Mouse (Mus musculus): Measurements from ENCODE around the gene Ccdc97. TPM values are rescaled to one million over a fixed set of nuclear protein-coding genes. Genes with fewer than 3 reads are reported as not detected.
A peak's percentile ranks its signal among the peaks of the same experiment; 100 is the strongest.

Gene Ccdc97
- polyA plus RNA-seq (2015; fragmentation: Nextera tagmentation; extraction: Ambion mirVana) = 23.1 and 23.4 TPM in 2 replicates

DNA sequence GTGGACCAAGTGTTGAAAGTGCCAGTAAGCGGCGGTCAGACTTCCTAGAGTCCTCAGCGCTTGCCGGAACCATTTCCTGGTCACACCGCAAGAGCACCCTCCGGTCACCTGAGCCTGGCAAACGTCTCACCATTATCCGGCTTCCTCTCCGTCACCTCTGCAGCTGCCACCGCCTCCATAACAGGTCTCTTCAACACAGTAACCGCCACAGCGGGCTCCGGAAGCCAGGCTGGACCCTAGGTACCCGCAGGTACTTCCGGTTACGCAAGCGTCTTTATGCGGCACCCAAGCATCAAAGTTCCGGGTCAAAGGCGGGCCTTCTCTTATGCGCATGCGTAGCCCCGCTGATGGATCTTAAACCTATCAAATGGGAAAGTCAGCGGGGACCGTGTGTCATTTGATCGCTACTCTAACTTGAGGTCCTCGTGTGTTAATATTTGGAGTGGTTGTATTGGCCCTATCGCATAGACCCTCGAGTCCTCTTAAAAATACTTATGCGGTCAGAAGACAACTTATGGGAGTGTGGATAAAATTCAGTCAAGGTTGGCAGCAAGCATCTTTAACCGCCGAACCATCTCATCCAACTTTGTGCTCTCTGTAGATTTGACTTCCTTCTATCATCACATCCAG is at the start of gene Ccdc97:
Ccdc97 (minus strand) TSS at position 301 of the 630 bp plus-strand sequence.
- Histone ChIP-seq H3K4me1 (peaks cover 22% of the 10 kb centered on the region), H3K36me3 (peaks cover 62% of the 10 kb centered on the region), H3K9ac (peak within 1 kb of the TSS; percentile 55), H3K27me3 (no peaks in the 10 kb centered on the region), H3K4me3 (peak within 1 kb of the TSS; percentile 79), H3K27ac (peak within 1 kb of the TSS; percentile 90), H3K4me2 (peak within 1 kb of the TSS; percentile 76), H3K9me3 (no peaks in the 10 kb centered on the region)
- WGBS = 4% methylated on average over 32 of the region's 32 CpGs
- peak; percentile 78 for ATAC-seq (ENCODE audit: insufficient number of reproducible peaks, low FRiP score, low TSS enrichment, low read depth)

DNA sequence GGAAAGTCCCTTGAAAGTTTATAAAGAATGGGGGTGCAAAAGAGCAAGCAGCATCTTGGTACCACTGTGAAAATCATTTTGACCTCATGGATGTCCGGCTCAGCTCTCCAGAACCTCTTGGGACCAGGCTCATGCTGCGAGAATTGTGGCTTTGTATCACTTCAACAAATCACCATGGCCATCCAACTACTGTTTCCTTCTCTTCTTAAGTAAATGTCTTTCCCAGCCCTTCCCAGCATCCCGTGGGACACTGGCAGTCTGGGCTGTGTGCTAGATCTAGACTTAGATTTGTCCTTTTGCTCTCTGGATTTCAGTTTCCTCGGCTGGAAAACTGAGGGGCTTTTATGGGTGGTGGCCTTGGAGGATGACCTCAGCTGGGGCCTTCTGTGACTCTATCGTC is 49.3 kb upstream of the Ccdc97 start:
- no peaks in the 10 kb centered on the region for H3K9me3 ChIP-seq
- ATAC-seq (ENCODE audit: insufficient number of reproducible peaks, low FRiP score, low TSS enrichment, low read depth) = no peak
- 88% methylated on average over 5 of the region's 5 CpGs for WGBS
- H3K27me3 ChIP-seq = no peaks in the 10 kb centered on the region
- no peak overlapping the region for H3K9ac ChIP-seq
- no peak overlapping the region for H3K27ac ChIP-seq
- H3K4me2 ChIP-seq = no peak overlapping the region
- H3K36me3 ChIP-seq = peaks cover 97% of the 10 kb centered on the region
- no peak overlapping the region for H3K4me3 ChIP-seq
- no peaks in the 10 kb centered on the region for H3K4me1 ChIP-seq

DNA sequence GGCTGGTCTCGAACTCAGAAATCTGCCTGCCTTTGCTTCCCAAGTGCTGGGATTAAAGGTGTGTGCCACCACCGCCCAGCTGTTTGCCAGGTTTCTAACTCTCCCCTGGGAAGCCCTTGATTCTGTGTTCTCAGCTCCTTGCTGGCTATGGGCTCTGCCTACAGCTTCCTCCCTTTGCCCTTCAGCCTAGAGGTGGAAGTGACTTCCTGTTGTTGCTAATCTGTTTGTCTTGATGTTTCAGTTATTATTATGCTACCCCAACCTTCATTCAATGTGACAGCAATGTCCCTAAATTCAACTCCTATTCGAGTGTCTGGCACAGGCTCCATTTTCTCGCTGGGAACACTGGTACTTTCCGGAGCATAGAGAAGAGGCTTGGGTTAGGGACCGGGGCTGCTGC is 47.2 kb upstream of the Ccdc97 start:
- no peak overlapping the region for H3K4me3 ChIP-seq
- no peak for ATAC-seq (ENCODE audit: insufficient number of reproducible peaks, low FRiP score, low TSS enrichment, low read depth)
- no peaks in the 10 kb centered on the region for H3K9me3 ChIP-seq
- no peaks in the 10 kb centered on the region for H3K27me3 ChIP-seq
- no peak overlapping the region for H3K9ac ChIP-seq
- H3K27ac ChIP-seq = no peak overlapping the region
- 85% methylated on average over 6 of the region's 6 CpGs for WGBS
- no peak overlapping the region for H3K4me2 ChIP-seq
- H3K4me1 ChIP-seq = no peaks in the 10 kb centered on the region
- H3K36me3 ChIP-seq = peaks cover 96% of the 10 kb centered on the region

DNA sequence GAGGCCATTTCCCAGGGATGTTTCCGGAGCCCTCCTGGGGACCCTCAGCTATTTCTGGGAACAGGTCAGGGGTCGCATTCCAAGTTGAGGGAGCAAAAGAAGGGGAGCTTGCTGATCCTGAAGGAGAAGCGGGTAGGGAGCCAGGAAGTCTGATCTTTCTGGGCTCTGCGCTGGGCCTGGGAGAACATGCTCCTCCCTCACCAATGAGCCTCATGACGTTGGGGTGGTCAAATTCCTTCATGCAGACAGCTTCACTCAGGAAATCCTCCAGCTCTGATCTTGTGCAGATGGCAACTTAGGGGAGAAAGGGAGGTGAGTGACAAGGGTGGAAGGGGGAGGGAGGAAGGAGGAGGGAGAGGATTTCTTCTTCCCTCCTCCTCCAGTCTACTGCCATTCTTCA is 45.3 kb upstream of the Ccdc97 start:
- Histone ChIP-seq H3K9me3 (no peaks in the 10 kb centered on the region), H3K4me3 (no peak overlapping the region), H3K27ac (no peak overlapping the region), H3K9ac (no peak overlapping the region), H3K4me1 (no peaks in the 10 kb centered on the region), H3K36me3 (peaks cover 97% of the 10 kb centered on the region), H3K4me2 (no peak overlapping the region), H3K27me3 (no peaks in the 10 kb centered on the region)
- 57% methylated on average over 5 of the region's 5 CpGs for WGBS
- ATAC-seq (ENCODE audit: insufficient number of reproducible peaks, low FRiP score, low TSS enrichment, low read depth) = no peak

DNA sequence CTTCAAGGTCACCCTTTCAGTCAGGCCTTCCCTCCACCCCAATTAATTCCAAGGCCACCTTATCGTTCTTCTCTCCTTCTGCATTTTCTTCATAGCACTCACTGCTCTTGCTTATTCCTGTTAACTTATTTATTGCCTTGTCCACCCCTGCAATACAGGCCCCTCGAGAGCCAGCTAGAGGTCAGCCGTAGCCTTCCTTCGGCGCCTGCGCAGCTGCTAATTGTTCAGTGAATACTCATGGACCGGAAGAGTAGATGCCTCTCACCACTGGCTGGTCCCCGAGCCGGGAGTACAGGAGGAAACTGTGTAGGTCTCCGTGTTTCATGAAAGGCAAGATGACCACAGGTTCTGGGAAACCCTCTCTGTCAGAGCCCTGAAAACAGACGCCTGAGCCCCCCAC is 44.8 kb upstream of the Ccdc97 start:
- Histone ChIP-seq H3K9me3 (no peaks in the 10 kb centered on the region), H3K4me3 (no peak overlapping the region), H3K9ac (no peak overlapping the region), H3K4me1 (no peaks in the 10 kb centered on the region), H3K36me3 (peaks cover 97% of the 10 kb centered on the region), H3K4me2 (no peak overlapping the region), H3K27ac (no peak overlapping the region), H3K27me3 (no peaks in the 10 kb centered on the region)
- WGBS = 60% methylated on average over 11 of the region's 11 CpGs
- ATAC-seq (ENCODE audit: insufficient number of reproducible peaks, low FRiP score, low TSS enrichment, low read depth) = no peak

DNA sequence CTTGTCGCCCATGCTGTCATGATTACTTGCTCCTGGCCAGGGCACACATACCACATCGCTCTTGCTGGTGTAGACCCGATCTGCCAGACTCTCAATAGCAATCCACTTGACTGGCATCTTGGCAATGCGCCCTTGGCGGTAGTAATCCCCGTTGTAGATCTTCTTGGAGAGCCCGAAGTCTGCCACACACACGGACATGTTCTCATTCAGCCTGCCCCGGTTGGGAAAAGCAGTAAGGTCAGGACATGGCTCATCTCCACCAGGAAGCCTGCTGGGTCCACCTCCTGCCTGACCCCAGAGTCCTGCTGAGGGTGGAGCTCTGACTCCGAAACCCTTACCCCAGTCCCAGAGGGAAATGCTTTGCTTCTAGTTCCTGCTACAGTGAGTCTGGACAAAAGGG is 42.5 kb upstream of the Ccdc97 start:
- no peak for ATAC-seq (ENCODE audit: insufficient number of reproducible peaks, low FRiP score, low TSS enrichment, low read depth)
- Histone ChIP-seq H3K4me3 (no peak overlapping the region), H3K4me2 (no peak overlapping the region), H3K36me3 (peaks cover 85% of the 10 kb centered on the region), H3K27ac (no peak overlapping the region), H3K4me1 (no peaks in the 10 kb centered on the region), H3K9me3 (no peaks in the 10 kb centered on the region), H3K27me3 (no peaks in the 10 kb centered on the region), H3K9ac (no peak overlapping the region)
- 85% methylated on average over 10 of the region's 10 CpGs for WGBS

DNA sequence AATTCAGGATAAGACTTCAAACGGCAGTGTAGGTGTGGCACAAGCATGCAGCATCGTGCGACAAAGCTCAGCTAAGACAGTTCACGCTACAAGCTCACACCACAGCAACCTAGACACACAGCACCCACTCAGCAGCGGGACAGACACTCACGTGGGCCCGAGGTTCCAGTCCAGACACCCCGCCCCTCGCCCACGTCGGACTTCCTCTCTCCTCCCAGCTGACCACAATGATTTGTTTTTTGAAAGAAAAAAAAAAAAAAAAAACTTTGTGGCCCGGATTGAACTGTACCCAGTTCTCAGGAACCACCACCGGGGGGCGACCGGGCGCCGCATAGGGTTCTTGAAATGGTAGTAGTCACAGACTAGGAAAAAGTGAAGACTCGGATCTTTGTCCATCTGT is 37.1 kb upstream of the Ccdc97 start:
- Histone ChIP-seq H3K4me1 (peaks cover 16% of the 10 kb centered on the region), H3K9me3 (no peaks in the 10 kb centered on the region), H3K4me2 (peak overlapping the region; percentile 83), H3K9ac (peak overlapping the region; percentile 33), H3K4me3 (peak overlapping the region; percentile 91), H3K27ac (peak overlapping the region; percentile 99), H3K36me3 (peaks cover 45% of the 10 kb centered on the region), H3K27me3 (no peaks in the 10 kb centered on the region)
- WGBS = under 1% methylated on average over 18 of the region's 18 CpGs
- peak; percentile 31 for ATAC-seq (ENCODE audit: insufficient number of reproducible peaks, low FRiP score, low TSS enrichment, low read depth)

DNA sequence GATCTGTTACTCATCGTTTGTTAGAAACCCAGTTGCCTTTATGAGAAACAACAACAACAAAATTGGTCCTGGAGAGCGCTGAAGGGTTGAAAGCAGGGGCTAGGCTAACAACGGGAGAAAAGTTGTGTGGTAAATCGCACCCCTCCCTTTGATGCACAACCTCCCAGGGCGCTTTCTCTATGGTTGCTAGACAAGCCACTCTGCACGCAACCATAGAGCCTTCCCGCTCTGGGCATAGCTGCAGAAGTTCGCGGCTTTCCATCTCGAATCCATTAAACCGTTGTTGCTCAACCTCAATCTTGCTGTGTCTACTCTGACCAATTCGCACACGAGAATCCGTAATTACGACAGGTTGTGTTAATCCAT is 36.6 kb upstream of the Ccdc97 start:
- Histone ChIP-seq H3K4me1 (peaks cover 16% of the 10 kb centered on the region), H3K4me3 (peak overlapping the region; percentile 91), H3K36me3 (peaks cover 45% of the 10 kb centered on the region), H3K4me2 (peak overlapping the region; percentile 83), H3K27ac (peak overlapping the region; percentile 99), H3K9ac (peak overlapping the region; percentile 33), H3K9me3 (no peaks in the 10 kb centered on the region), H3K27me3 (no peaks in the 10 kb centered on the region)
- ATAC-seq (ENCODE audit: insufficient number of reproducible peaks, low FRiP score, low TSS enrichment, low read depth) = peak; percentile 32; the same call in 1 of the 2 replicates
- WGBS = under 1% methylated on average over 15 of the region's 15 CpGs

DNA sequence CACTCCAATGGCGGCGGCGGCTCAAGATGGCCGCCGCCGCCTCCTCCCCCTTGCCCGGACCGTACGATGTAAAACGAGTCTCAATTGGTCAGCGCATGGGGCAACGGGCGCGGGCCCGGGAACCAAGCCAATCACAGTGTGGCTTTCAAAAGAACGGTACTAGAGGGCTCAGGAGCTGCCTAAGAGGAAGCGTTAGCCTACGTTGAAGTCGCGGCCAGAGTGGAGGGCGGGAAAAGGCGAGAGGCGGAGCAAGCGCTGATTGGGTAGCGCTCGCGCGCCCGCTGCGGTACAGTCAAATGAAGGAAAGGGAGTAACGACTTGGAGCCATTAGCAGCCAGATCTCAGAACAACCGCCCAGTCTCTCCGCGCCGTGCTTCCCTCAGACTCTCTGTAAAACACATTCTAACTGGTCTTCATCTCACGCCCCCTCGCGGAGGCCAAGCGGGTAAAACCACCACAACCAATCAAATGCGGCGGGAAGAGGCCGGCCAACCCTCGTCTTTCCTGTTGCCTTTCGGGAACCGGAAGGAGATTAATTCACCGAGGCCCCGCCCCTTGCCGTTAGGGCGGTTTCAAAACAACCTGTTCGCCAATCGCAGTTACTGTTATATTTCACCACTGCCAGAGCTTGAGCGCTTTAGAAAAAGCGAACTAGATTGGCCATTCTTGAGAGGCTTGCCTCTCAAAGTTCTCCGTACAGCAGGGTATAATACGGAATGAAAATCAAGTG is 36.0 kb upstream of the Ccdc97 start, which contains the start of gene Hnrnpul1:
Hnrnpul1 (minus strand) TSS at position 20 of the 730 bp plus-strand sequence.
- under 1% methylated on average over 54 of the region's 55 CpGs for WGBS
- Histone ChIP-seq H3K9me3 (no peaks in the 10 kb centered on the region), H3K36me3 (peaks cover 44% of the 10 kb centered on the region), H3K9ac (peak within 1 kb of the TSS; percentile 98), H3K4me1 (peaks cover 16% of the 10 kb centered on the region), H3K4me3 (peak within 1 kb of the TSS; percentile 91), H3K27me3 (no peaks in the 10 kb centered on the region), H3K4me2 (peak within 1 kb of the TSS; percentile 83), H3K27ac (peak within 1 kb of the TSS; percentile 99)
- peak; percentile 94 for ATAC-seq (ENCODE audit: insufficient number of reproducible peaks, low FRiP score, low TSS enrichment, low read depth)

DNA sequence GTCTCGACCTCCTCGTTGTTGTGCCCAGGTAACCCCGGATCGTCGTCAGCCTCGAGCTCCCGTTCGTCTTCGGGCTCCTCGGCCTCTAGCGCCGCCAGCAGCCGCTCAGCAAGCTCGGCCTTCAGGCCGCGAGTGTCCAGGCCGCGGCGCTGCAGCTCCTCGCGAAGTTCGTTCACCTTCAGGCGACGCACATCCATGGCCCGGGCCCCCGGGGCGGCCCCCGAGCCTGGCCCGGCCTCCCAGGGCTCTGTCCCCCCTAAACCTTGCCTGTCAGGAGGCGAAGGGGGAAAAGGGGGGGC is 35.5 kb upstream of the Ccdc97 start:
- Histone ChIP-seq H3K4me2 (peak overlapping the region; percentile 83), H3K4me3 (peak overlapping the region; percentile 91), H3K27me3 (no peaks in the 10 kb centered on the region), H3K4me1 (peaks cover 16% of the 10 kb centered on the region), H3K9ac (peak overlapping the region; percentile 98), H3K9me3 (no peaks in the 10 kb centered on the region), H3K27ac (peak overlapping the region; percentile 99), H3K36me3 (peaks cover 44% of the 10 kb centered on the region)
- 0% methylated on average over 30 of the region's 30 CpGs for WGBS
- ATAC-seq (ENCODE audit: insufficient number of reproducible peaks, low FRiP score, low TSS enrichment, low read depth) = no peak

DNA sequence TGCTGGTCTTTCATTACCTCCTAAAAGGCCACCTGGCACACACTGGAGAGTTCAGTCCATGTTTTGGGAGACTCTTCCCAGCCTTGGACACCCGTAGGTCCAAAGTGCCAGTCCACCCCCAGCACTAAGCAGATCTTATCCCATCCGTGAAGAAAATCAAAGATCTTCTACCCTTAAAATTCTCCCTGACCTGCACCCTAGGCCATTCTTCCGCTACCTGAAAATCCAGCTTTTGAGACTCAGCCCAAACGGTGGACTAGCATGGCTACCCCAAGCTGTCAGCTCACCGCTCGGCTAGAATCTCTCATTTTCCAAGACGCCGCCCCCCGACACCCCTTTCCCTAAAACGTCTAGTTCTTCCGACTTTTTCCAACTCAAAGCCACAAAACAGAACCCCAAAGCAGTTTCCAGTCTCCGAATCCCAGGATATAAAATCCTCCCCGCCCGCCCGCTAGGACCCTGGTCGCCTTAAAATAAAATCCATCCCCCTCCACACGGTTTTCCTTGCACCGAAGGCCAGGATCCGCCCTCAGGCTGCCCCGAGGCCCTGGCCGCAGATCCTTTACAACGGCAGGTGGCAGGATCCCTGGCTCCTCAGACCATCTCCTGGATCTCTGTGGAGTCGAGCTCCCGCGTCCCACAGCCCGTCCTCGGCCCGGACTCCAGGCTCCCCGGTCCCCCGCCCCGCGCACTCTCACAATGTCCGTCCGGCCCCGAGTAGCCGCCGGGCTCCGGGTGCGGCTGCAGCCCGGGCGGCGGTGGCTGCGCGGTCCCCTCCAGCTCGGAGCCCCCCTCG is 35.0 kb upstream of the Ccdc97 start:
- Histone ChIP-seq H3K27ac (peak overlapping the region; percentile 99), H3K36me3 (peaks cover 44% of the 10 kb centered on the region), H3K4me1 (peaks cover 16% of the 10 kb centered on the region), H3K9me3 (no peaks in the 10 kb centered on the region), H3K4me3 (peak overlapping the region; percentile 91), H3K27me3 (no peaks in the 10 kb centered on the region), H3K9ac (peak overlapping the region; percentile 98), H3K4me2 (peak overlapping the region; percentile 83)
- ATAC-seq (ENCODE audit: insufficient number of reproducible peaks, low FRiP score, low TSS enrichment, low read depth) = no peak
- under 1% methylated on average over 45 of the region's 46 CpGs for WGBS

DNA sequence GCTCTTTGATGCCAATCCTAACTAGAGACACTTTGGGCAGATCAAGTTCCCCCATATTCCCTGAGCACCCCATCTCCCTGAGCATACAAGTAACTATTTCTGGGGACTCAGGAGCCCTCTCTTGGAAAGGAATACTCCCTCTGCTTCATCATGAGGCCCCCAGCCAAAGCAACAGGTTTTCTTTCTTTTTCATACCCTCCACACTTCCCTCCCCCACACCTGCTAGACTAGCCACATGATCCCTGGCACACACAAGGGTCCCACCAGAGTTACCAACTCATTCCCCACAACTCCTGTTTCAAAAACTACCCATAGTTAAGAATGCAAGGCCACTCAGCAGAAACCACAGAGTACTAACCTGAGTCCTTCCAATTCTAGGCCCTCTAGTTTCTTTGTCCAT is 34.2 kb upstream of the Ccdc97 start:
- no peak overlapping the region for H3K27ac ChIP-seq

More for the DNA sequence above, 34.2 kb upstream of the Ccdc97 start:
- peaks cover 44% of the 10 kb centered on the region for H3K36me3 ChIP-seq
- peak overlapping the region; percentile 91 for H3K4me3 ChIP-seq
- peaks cover 16% of the 10 kb centered on the region for H3K4me1 ChIP-seq
- no peaks in the 10 kb centered on the region for H3K27me3 ChIP-seq
- ATAC-seq (ENCODE audit: insufficient number of reproducible peaks, low FRiP score, low TSS enrichment, low read depth) = no peak
- H3K9ac ChIP-seq = peak overlapping the region; percentile 98; the same call in 1 of the 2 replicates
- H3K9me3 ChIP-seq = no peaks in the 10 kb centered on the region
- peak overlapping the region; percentile 83 for H3K4me2 ChIP-seq

Measured in limb, embryonic 15.5 days (tissue).